Mouse (Mus musculus) gastrocnemius, adult 18-20 months (tissue): Measurements from ENCODE around the gene Tm7sf2. TPM values are rescaled to one million over a fixed set of nuclear protein-coding genes. Genes with fewer than 3 reads are reported as not detected.

ENCODE experiments used
- DNase-seq: peaks from one replicate; pipeline ENCODE4 v3.0.0; 2021; ENCODE audit warnings: low spot score
- long read RNA-seq, 2 experiments: library from polyadenylated mRNA; stranded (forward); transcript quantifications; one replicate each; pipeline ENCODE4 v2.0.0; 2021
- total RNA-seq, 2 experiments: library from RNA; stranded (reverse); gene quantifications; 2 replicates each; pipeline ENCODE4 v1.2.3; 2021

Gene Tm7sf2
- 1 to 10 TPM; 5.9 to 6.2 TPM for total RNA-seq
- long read RNA-seq, experiment 1, partial matches to known transcripts, result 0 of 3 reads
- long read RNA-seq, experiment 1, other reads (novel, unspliced or antisense), result 3 of 3 reads
- long read RNA-seq, experiment 2, partial matches to known transcripts, result 1 of 1 reads
- long read RNA-seq, experiment 2, other reads (novel, unspliced or antisense), result 0 of 1 reads

DNA sequence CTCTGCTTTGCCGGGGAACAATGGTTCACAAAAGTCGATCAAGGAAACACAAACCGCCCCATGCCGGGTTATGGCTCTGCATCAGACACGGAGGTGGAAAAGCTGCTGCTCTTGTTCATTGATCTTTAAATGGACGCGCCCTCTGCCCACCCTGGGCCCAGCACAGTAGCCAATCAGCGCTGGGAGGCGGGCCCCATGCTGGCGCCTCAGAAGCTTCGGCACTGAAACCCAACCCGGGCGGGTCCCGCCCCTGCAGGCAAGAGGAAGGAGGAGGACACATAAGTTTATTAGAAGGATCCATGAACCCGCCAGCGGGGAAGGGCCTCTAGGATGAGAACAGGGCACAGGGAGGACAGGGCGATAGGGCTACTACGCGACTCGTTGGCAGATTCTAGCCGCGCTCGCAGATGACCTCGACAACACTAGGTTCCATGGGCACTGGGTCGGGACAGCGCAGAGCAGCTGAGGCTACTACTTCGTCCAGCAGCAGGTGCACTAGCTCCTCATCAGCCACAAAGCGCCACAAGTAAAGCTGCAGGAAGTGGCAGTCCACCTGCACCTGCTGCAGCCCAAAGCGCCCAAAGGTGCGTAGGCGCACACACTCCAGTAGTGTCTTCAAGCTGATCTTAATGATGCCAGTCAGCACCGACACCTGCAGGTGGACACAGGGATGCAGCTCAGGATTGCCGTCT is at the start of gene Tm7sf2:
Tm7sf2 (minus strand) TSS at position 650 of the 692 bp plus-strand sequence.
- peak; percentile 91 for DNase-seq

GRCm38 (mm10) chr19:6117346-6117985 is 49.3 kb upstream of the Tm7sf2 start:
- no peak for DNase-seq

- no peak for DNase-seq
Measured at GRCm38 (mm10) chr19:6116113-6116850, 48.1 kb upstream of the Tm7sf2 start.

DNA sequence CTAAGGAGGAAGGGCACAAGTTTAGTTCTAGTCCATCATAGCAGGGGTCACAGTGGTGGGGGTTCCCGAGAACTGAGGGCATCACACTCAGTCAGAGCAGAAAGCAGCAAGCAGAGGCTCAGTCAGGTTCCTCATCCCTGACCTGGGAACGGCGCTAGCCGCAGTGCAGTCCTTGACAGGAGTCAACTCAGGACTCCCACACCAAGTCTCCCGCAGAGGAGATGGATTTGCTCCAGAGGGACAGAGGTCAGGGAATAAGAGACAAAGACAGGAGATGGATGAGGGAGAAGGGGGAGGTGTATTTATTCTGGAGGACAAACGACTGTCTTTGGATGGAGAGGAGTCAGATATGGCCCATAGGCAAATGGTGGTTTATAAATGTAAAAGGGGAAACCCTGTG is 44.9 kb upstream of the Tm7sf2 start:
- no peak for DNase-seq

- DNase-seq, result no peak
Measured at GRCm38 (mm10) chr19:6105586-6105985, 37.4 kb upstream of the Tm7sf2 start, which contains the start of gene Naaladl1. Gene Naaladl1, plus strand, starts transcription at chr19:6105782.

DNA sequence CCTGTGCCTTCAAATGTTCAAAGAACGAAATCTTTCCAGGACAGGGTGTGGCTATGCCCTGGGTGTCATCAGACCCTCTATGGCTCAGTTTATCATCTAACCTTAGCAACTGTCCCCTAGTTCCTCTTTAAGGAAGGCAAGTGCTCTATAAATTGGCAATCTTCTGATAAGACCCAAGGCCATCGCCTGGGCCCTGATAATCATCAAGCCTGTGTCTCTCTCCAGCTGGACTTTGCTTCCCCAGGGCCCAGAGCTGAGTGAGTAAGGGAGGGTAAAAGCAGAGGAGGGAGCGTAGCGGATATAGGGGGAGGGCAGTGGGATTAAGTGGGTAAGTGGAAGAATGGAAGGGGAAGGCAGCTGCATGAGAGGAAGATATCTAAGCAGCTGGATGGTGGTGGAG is 36.3 kb upstream of the Tm7sf2 start:
- no peak for DNase-seq

GRCm38 (mm10) chr19:6102169-6102853 is 34.1 kb upstream of the Tm7sf2 start:
- no peak for DNase-seq

DNA sequence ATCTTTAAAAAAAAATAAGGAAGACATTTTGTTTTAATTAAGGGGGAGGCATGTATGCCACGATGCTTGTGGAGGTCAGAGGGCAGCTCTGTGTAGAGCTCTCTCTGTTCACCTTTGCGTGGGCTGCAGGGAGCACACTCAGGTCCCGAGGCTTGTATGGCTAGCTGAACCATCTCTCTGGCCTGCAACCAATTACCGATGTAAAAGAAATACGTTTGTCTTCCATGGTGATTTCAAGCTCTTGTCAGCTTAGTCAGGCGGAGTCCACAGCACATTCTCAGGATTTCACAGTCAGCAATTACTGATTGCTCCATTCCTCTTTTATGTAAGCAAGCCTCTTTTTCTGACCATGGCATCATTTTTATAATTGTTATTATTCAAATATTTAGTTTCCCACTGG is 33.0 kb upstream of the Tm7sf2 start:
- no peak for DNase-seq

DNA sequence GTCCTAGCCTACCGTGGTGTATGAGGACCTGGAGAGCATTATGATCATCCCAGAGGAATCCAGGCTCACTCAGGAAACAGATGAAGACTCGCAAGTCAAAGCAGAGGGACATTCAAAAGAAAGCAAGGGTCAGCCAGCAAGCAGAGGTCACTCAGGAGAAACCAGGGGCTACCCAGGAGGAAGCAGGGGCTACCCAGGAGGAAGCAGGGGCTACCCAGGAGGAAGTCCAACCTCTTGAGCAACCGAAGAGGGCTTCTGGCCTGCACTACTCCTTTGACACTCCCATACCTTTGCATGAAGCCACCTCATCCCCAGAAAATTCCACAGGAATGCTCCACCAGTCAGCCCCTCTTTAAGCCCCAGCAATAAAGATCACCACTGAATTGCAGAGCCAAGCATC is 29.7 kb upstream of the Tm7sf2 start:
- DNase-seq, result no peak

DNA sequence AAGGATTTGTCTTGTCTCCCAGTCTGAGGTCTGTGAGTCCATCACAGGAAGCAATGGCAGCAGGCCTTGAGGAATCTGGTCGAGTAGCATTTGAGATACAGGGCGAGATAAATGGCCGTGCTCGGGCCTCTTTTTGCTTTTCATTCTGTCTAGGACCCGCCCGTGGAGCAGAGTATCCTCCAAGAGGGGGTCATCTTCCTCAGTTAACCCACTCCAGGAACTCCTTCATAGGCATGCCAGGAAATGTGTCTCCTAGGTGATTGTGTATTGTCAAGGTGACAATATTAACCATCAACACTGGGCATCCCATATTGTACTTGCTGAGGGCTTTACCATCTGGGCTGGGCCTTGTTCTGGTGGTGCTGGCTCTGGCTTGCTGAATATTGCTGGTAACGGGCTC is 25.9 kb upstream of the Tm7sf2 start, which contains the start of gene AC131692.1:
AC131692.1 (plus strand) TSS at position 301 of the 400 bp plus-strand sequence.
- no peak for DNase-seq

DNA sequence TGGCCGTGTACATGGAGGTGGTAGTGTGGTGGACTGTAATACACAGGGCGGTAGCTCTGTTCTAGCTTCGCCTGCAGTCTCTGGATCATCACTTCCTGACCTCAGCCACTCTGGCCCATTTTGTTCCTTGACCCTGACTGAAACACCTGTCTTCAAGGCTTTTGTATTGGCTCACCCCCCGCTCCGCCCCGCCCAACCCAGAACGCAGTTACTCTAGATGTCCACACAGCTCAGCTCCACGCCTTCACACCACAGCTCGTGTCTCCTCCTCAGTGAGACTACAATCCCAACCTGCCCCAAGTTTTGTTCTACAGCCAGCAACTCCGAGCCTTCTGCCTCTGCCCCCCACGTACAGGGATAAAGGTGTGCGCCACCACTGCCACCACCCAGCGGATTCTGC is 20.7 kb upstream of the Tm7sf2 start:
- no peak for DNase-seq

DNA sequence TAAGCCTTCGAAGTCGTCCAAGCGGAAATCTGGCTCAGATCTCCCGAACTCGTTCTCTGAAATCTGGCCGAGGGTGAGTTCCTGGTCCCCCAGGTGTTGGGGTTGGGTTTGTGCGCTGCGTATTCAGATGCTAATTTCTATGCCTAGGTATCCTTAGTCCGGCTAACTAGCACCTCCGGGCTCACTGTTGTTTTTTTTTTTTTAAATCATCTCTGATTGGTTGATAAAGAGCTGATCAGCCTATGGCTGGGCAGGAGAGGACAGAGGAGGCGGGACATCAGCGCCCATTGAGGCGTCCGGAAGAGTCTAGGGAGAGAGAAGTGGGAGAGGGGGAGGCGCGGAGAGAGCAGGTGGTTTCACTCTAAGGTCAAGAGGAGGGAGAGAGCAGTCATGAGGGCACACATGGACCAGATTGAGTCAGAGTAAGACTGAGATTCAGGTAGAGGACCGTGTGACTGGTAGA is 17.3 kb upstream of the Tm7sf2 start:
- DNase-seq, result no peak

DNA sequence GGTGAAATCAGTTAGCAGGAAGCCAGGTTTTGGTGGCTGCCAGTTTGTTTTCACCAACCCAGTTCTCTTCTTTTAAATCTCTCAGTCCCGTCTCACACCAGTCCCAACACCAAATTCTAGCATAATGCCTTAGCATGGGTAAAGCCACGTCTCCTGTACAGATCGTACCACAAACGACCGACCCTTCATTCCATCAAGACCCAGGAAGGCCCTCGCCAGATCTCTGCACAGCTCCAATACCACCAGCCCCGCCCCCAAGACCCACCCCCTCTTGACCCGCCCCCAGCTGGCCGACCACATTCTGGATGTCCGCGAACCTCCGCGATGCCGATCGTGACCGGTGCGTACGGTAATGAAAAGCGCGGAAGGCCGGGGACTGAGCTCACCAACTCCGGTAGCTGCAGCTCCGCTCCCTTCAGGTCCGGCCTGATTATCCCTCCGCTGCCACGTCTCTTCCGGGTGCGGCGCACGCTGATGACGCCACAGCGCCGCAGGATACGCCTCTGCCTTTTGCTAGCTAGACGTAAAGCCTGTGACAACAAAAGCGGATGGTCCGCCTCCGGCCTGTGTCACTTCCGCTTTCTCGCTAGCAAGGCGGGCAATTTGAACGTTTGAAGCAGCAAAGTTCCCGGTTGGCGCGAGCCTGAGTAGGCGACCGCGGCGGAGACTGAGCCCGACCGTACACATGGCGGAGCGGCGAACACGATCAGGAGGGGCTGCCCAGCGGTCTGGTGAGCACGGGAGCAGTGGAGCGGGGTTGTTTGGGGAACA is 16.5 kb upstream of the Tm7sf2 start, which contains the start of the genes Zfpl1 and Cdca5:
Zfpl1 (minus strand) TSS at position 479 of the 771 bp plus-strand sequence.
Cdca5 (plus strand) TSS at position 506 of the 771 bp plus-strand sequence.
- DNase-seq, result peak; percentile 96

DNA sequence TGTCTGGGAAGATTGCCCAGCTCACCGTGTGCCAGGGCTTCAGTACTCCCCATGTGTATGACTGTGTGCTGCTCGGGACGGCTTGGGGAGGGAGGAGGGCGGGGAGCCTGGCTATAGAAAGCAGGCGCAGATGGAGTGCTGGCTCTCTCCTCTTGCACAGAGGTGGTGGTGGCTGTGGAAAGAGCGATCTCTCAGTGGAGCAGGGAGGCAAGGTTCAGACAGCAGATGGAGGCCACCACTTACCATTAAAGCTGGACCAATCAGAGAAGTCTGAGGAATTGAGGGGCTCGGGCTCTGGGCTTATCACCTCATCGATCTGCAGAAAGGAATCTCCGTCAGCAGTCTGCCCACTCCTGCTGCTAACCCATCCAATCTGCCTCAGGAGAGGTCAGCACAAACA is 14.0 kb upstream of the Tm7sf2 start, which contains the start of gene Gm28374:
Gm28374 (minus strand) TSS at position 101 of the 400 bp plus-strand sequence.
- DNase-seq, result no peak

DNA sequence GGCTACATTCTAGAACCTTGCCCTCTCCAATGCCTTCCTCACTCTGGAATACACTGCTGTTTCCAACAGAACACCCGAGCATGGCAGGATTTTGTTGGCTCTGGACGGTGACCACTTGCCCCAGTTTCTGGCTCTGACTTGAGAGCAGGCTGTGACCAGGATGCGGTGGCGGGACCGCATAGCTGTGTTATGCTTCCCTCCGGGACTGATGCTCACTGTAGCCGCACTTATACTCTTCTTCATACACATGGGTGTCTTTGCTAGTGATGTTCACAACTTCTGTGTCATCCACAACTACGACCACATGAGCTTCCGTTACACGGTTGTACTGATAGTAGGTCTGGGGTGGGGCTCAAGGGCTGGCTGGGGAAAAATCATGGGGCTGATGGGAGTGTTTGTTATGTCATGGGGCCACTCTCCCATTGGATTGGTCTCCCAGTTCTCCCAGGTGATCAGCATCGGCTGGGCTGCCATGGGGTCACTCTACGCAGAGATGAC is 11.9 kb upstream of the Tm7sf2 start, which contains the start of gene Tmem262:
Tmem262 (plus strand) TSS at position 51 of the 498 bp plus-strand sequence.
- DNase-seq, result no peak

DNA sequence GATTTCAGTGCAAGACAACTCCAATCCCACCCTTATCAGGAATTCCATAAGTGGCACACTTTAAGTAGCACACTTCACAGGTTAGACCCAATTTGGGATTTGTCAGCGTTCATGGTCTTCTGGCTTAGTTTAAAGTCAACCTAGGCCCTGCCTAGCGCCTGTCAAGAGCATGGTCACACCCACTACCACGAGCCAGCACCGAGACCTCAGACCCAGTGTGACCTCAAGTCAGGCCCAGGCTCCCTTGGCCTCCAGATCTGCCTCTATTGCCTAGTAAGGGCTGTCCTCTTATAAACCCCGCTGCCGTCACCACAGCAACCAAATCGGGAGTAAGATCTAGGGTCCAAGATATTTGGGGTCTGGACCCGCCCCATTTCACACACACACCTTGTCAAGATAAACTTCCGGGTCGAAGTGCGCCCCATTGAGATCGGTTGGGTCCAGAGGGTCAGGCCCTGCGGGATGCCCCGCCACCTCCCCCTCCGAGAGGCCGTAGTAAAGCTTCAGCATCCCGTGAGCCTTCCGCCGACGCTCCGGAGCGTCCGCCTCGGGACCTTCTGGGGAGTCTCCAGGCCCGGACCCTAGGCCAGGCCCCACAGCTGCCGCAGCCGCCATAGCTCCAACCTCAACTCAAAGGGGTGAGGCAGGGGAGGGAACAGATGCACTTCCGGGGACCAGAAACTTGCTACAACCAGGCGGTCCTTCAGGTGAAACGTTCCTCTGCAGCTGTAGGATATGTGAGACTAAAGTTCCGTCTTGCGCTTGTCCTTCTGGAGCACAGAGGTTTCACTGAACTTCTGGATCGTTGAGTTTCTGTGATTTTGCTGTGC is 8.6 kb upstream of the Tm7sf2 start, which contains the start of gene Vps51:
Vps51 (minus strand) TSS at position 668 of the 830 bp plus-strand sequence.
- DNase-seq, result peak; percentile 90

GRCm38 (mm10) chr19:6073889-6074288 is 5.7 kb upstream of the Tm7sf2 start:
- no peak for DNase-seq

DNA sequence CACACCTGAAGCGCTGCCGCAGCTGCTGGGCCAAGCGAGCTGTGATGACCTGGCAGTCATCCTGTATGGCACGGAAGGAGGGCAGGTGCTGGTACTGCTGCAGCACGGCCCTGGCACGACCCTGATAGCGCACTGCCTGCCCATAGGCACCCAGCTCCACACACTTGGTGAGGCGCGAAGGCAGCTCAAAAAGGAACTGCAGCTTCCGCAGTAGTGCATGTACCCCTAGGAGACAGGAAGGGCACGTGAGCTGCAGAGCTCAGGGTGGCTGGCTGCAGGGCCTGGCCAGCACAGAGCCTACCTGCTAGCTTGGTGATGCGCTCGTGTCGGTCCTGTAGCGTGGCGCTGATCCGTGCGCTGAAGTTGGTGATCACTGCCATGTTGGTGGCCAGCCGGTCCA is 3.1 kb upstream of the Tm7sf2 start:
- DNase-seq, result no peak
